Mouse (Mus musculus) kidney, embryonic 15.5 days (tissue): ENCODE measurements around the gene Bclaf1. TPM values are rescaled to one million over a fixed set of nuclear protein-coding genes. Genes with fewer than 3 reads are reported as not detected.

Source experiments
- ATAC-seq: fragments of 200-750 bp; cut with Nextera tagmentation; replicated peaks from 2 replicates; pipeline ENCODE4 v1.8.0; 2017; ENCODE audit warnings: moderate TSS enrichment; ENCODE audit not compliant: low FRiP score
- H3K27ac ChIP-seq: fragments of 300-500 bp; sonication (generic); 2 replicates; pipeline ENCODE4 v1.5.1; 2015; ENCODE audit warnings: mild to moderate bottlenecking, inconsistent platforms
- H3K27me3 ChIP-seq: fragments of 300-500 bp; sonication (generic); 2 replicates; pipeline ENCODE4 v1.6.1; 2015; ENCODE audit warnings: inconsistent platforms
- H3K36me3 ChIP-seq: fragments of 300-500 bp; sonication (generic); 2 replicates; pipeline ENCODE4 v1.6.1; 2015; ENCODE audit warnings: inconsistent platforms
- H3K4me1 ChIP-seq: fragments of 300-500 bp; sonication (generic); 2 replicates; pipeline ENCODE4 v1.6.1; 2015; ENCODE audit warnings: inconsistent platforms
- H3K4me2 ChIP-seq: fragments of 300-500 bp; sonication (generic); 2 replicates; pipeline ENCODE4 v1.6.1; 2015; ENCODE audit warnings: moderate library complexity, mild to moderate bottlenecking, inconsistent platforms
- H3K4me3 ChIP-seq: fragments of 300-500 bp; sonication (generic); replicated peaks from 2 replicates; pipeline ENCODE4 v1.5.1; 2015; ENCODE audit warnings: mild to moderate bottlenecking, inconsistent platforms
- H3K9ac ChIP-seq: fragments of 300-500 bp; sonication (generic); 2 replicates; pipeline ENCODE4 v1.6.1; 2015; ENCODE audit warnings: mild to moderate bottlenecking, inconsistent platforms
- H3K9me3 ChIP-seq: fragments of 300-500 bp; sonication (generic); replicated peaks from 2 replicates; pipeline ENCODE4 v1.6.1; 2016; ENCODE audit warnings: inconsistent platforms
- WGBS: fragments of 180-500 bp; shearing (Covaris S2); methylation state at CpG from one replicate; pipeline ENCODE4 v1.1.7; 2015; ENCODE audit warnings: mixed read lengths; 5-methylcytosine and 5-hydroxymethylcytosine counted together
- microRNA-seq: library from miRNA; unstranded; fragments of <30 nt; microRNA quantifications from one replicate; pipeline ENCODE4, GENCODE M21; 2016
- polyA plus RNA-seq: library from polyadenylated mRNA; unstranded; fragments of >200 nt; fragmentation: Nextera tagmentation; extraction: Ambion mirVana; gene quantifications from 2 replicates; pipeline ENCODE4 v1.2.1, GENCODE M21; 2015

Bclaf1 gene
- polyA plus RNA-seq, 1 experiment from 2014 or later: 134 TPM

DNA sequence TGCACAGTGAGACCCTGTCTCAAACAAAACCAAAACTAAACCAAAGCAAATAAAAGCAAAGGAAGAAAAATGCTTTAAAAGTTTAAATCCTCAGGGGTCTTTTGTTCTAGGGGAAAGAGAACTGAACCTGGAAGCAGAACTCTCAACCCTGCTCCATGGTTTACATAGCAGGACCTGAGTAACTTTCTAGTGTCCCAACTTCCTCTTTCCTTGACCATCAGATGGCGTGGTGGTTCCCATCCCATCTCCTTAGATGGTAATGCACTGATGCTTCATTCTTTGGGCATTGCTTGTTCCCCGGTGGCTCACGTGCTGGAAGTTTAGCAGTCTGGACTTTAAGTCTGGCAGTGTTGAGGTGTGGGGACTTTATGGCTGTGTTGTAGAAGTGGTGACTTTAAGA, 69.1 kb downstream of the Bclaf1 start:
- WGBS: 81% methylated on average over 3 of the region's 3 CpGs
- H3K27me3 ChIP-seq: no peaks in the 10 kb centered on the region
- H3K27ac ChIP-seq: no peak overlapping the region
- H3K9me3 ChIP-seq: no peaks in the 10 kb centered on the region
- no peak overlapping the region for H3K4me3 ChIP-seq
- H3K9ac ChIP-seq: no peak overlapping the region
- no peak for ATAC-seq
- H3K4me1 ChIP-seq: no peaks in the 10 kb centered on the region
- no peak overlapping the region for H3K4me2 ChIP-seq
- H3K36me3 ChIP-seq: no peaks in the 10 kb centered on the region

DNA sequence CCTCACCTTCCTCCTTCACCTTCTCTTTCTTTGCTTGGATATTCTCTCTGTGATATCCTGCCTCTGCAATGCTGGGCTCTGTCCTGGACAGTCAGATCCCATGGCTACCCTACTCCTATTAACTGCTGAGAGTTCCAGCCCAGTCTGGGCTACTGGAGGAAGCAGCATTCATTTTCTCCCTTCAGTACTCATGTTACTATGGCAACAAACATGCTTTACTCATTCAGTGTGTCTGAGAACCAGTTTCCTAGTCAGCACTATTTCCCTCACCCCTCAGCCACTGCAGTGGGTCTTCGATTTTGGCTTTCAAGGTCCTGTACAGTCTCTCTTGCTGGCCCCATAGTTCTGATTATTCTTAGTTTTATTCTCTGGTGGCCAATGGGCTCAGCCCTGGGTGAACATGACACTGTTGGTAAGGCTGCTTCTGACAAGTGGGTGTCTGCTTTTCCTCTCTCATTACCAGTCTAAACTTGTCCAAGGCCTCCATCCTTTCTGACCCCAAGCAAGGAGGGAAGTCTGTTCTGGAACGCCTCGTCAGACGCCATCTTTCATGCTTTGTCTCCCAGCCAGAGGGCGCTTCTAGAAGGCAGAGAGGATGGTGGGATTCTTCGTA, 70.6 kb downstream of the Bclaf1 start:
- 0 out of 2 replicates have a peak, but pooled peaks have one; percentile 15 for ATAC-seq
- Histone ChIP-seq H3K4me3 (no peak overlapping the region), H3K4me2 (no peak overlapping the region), H3K9ac (no peak overlapping the region), H3K36me3 (no peaks in the 10 kb centered on the region), H3K4me1 (no peaks in the 10 kb centered on the region), H3K9me3 (no peaks in the 10 kb centered on the region), H3K27me3 (no peaks in the 10 kb centered on the region), H3K27ac (no peak overlapping the region)
- 78% methylated on average over 6 of the region's 6 CpGs for WGBS

DNA sequence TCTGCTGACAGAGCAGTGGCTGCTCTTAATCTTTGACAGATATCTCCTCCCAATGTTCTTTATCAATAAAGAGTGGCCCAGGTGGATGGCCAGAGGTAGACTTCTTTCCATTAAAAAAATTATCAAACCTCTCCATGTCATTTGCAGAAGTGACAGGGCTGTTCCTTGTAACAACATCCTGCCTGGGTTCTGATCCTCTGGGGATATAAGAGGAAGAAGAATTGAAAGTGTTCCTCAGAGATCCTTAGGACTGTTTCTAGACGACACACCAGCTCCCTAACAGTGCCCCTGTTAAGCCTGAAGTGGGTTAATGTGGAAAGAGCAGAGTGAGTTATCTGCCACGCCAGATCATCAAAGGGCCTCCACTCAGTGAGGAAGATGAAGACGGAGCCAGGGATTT, 78.3 kb downstream of the Bclaf1 start:
- Histone ChIP-seq H3K4me3 (no peak overlapping the region), H3K27ac (no peak overlapping the region), H3K9ac (no peak overlapping the region), H3K27me3 (no peaks in the 10 kb centered on the region), H3K4me2 (no peak overlapping the region), H3K4me1 (no peaks in the 10 kb centered on the region), H3K9me3 (no peaks in the 10 kb centered on the region), H3K36me3 (no peaks in the 10 kb centered on the region)
- no peak for ATAC-seq
- WGBS: 66% methylated on average over 3 of the region's 3 CpGs

Small RNA genes lying within 50 kb of the gene (microRNA-seq; reads per million reads assigned to microRNA genes)
- gene Mir6413: not detected

Other genes with a start within 250 kb of the Bclaf1 start
- 26.7 and 28.8 TPM in 2 replicates for gene Map7, start 164.0 kb upstream of the Bclaf1 start, polyA plus RNA-seq
- gene Mtfr2, start 35.3 kb downstream of the Bclaf1 start, polyA plus RNA-seq: 2.4 and 2.7 TPM in 2 replicates